Mouse (Mus musculus) intestine, embryonic 15.5 days (tissue): Measurements from ENCODE around the gene Cd247. TPM values are rescaled to one million over a fixed set of nuclear protein-coding genes. Genes with fewer than 3 reads are reported as not detected.

Source experiments
- ATAC-seq: fragments of 200-750 bp; cut with Nextera tagmentation; 2 replicates; pipeline ENCODE4 v1.8.0; 2017; ENCODE audit warnings: moderate TSS enrichment, moderate library complexity
- H3K27ac ChIP-seq: fragments of 300-500 bp; sonication (generic); 2 replicates; pipeline ENCODE4 v1.5.1; 2015; ENCODE audit warnings: mild to moderate bottlenecking, inconsistent platforms
- H3K27me3 ChIP-seq: fragments of 300-500 bp; sonication (generic); replicated peaks from 2 replicates; pipeline ENCODE4 v1.6.1; 2015; ENCODE audit warnings: inconsistent platforms
- H3K36me3 ChIP-seq: fragments of 300-500 bp; sonication (generic); 2 replicates; pipeline ENCODE4 v1.6.1; 2015; ENCODE audit warnings: inconsistent platforms
- H3K4me1 ChIP-seq: fragments of 300-500 bp; sonication (generic); replicated peaks from 2 replicates; pipeline ENCODE4 v1.6.1; 2015; ENCODE audit warnings: inconsistent platforms
- H3K4me2 ChIP-seq: fragments of 300-500 bp; sonication (generic); replicated peaks from 2 replicates; pipeline ENCODE4 v1.6.1; 2015; ENCODE audit warnings: mild to moderate bottlenecking, inconsistent platforms
- H3K4me3 ChIP-seq: fragments of 300-500 bp; sonication (generic); replicated peaks from 2 replicates; pipeline ENCODE4 v1.5.1; 2015; ENCODE audit warnings: inconsistent platforms
- H3K9ac ChIP-seq: fragments of 300-500 bp; sonication (generic); 2 replicates; pipeline ENCODE4 v1.6.1; 2015; ENCODE audit warnings: inconsistent platforms
- H3K9me3 ChIP-seq: fragments of 300-500 bp; sonication (generic); 2 replicates; pipeline ENCODE4 v1.6.1; 2016; ENCODE audit warnings: inconsistent platforms
- WGBS: fragments of 180-500 bp; shearing (Covaris S2); methylation state at CpG from one replicate; pipeline ENCODE4 v1.1.7; 2015; 5-methylcytosine and 5-hydroxymethylcytosine counted together
- polyA plus RNA-seq: library from polyadenylated mRNA; unstranded; fragments of >200 nt; fragmentation: Nextera tagmentation; extraction: Ambion mirVana; gene quantifications from 2 replicates; pipeline ENCODE4 v1.2.1, GENCODE M21; 2015

Gene Cd247
- polyA plus RNA-seq, 1 experiment from 2014 or later = 0.33 TPM

GRCm38 (mm10) chr1:165909471-165909870 lies 121.0 kb downstream of the Cd247 start:
- no peak overlapping the region for H3K4me3 ChIP-seq
- H3K9me3 ChIP-seq = no peaks in the 10 kb centered on the region
- H3K36me3 ChIP-seq = peaks cover 2% of the 10 kb centered on the region
- no peak overlapping the region for H3K4me2 ChIP-seq
- no peaks in the 10 kb centered on the region for H3K4me1 ChIP-seq
- no peak overlapping the region for H3K27ac ChIP-seq
- WGBS = 93% methylated on average over 3 of the region's 3 CpGs
- no peaks in the 10 kb centered on the region for H3K27me3 ChIP-seq
- no peak for ATAC-seq
- H3K9ac ChIP-seq = no peak overlapping the region

GRCm38 (mm10) chr1:165913720-165914415 lies 125.4 kb downstream of the Cd247 start:
- no peaks in the 10 kb centered on the region for H3K4me1 ChIP-seq
- no peaks in the 10 kb centered on the region for H3K9me3 ChIP-seq
- no peak overlapping the region for H3K4me2 ChIP-seq
- H3K27me3 ChIP-seq = no peaks in the 10 kb centered on the region
- peaks cover 2% of the 10 kb centered on the region for H3K36me3 ChIP-seq
- H3K4me3 ChIP-seq = no peak overlapping the region
- WGBS = 84% methylated on average over 2 of the region's 2 CpGs
- no peak for ATAC-seq
- H3K9ac ChIP-seq = no peak overlapping the region
- H3K27ac ChIP-seq = no peak overlapping the region

- H3K36me3 ChIP-seq = peaks cover 2% of the 10 kb centered on the region; the same call in 1 of the 2 replicates
- no peaks in the 10 kb centered on the region for H3K27me3 ChIP-seq
- no peak for ATAC-seq
- H3K27ac ChIP-seq = no peak overlapping the region
- H3K4me1 ChIP-seq = no peaks in the 10 kb centered on the region
- H3K4me3 ChIP-seq = no peak overlapping the region
- WGBS = 85% methylated on average over 2 of the region's 2 CpGs
- no peaks in the 10 kb centered on the region for H3K9me3 ChIP-seq
- no peak overlapping the region for H3K9ac ChIP-seq
- H3K4me2 ChIP-seq = no peak overlapping the region
These were observed 125.9 kb downstream of the Cd247 start for GRCm38 (mm10) chr1:165914416-165914801.

GRCm38 (mm10) chr1:165921026-165921425 lies 132.5 kb downstream of the Cd247 start:
- H3K9ac ChIP-seq = no peak overlapping the region
- H3K4me2 ChIP-seq = no peak overlapping the region
- ATAC-seq = no peak
- no peak overlapping the region for H3K4me3 ChIP-seq
- H3K9me3 ChIP-seq = no peaks in the 10 kb centered on the region
- no peaks in the 10 kb centered on the region for H3K36me3 ChIP-seq
- no peaks in the 10 kb centered on the region for H3K4me1 ChIP-seq
- H3K27ac ChIP-seq = no peak overlapping the region
- 72% methylated on average over 3 of the region's 3 CpGs for WGBS
- no peaks in the 10 kb centered on the region for H3K27me3 ChIP-seq

GRCm38 (mm10) chr1:165922488-165922887 lies 134.0 kb downstream of the Cd247 start:
- no peak overlapping the region for H3K9ac ChIP-seq
- H3K27ac ChIP-seq = no peak overlapping the region
- ATAC-seq = no peak
- H3K4me1 ChIP-seq = no peaks in the 10 kb centered on the region
- no peak overlapping the region for H3K4me3 ChIP-seq
- H3K27me3 ChIP-seq = no peaks in the 10 kb centered on the region
- no peaks in the 10 kb centered on the region for H3K36me3 ChIP-seq
- 71% methylated on average over 1 of the region's 1 CpGs for WGBS
- no peak overlapping the region for H3K4me2 ChIP-seq
- no peaks in the 10 kb centered on the region for H3K9me3 ChIP-seq

GRCm38 (mm10) chr1:165925207-165925606 lies 136.7 kb downstream of the Cd247 start:
- H3K4me1 ChIP-seq = no peaks in the 10 kb centered on the region
- no peaks in the 10 kb centered on the region for H3K27me3 ChIP-seq
- no peak overlapping the region for H3K4me3 ChIP-seq
- no peak overlapping the region for H3K27ac ChIP-seq
- H3K36me3 ChIP-seq = no peaks in the 10 kb centered on the region
- no peak for ATAC-seq
- no peak overlapping the region for H3K9ac ChIP-seq
- 92% methylated on average over 2 of the region's 2 CpGs for WGBS
- no peaks in the 10 kb centered on the region for H3K9me3 ChIP-seq
- no peak overlapping the region for H3K4me2 ChIP-seq

Other genes with a start within 250 kb of the Cd247 start
- 129 and 130 TPM in 2 replicates for gene Mpzl1, start 154.1 kb upstream of the Cd247 start, polyA plus RNA-seq
- 32.7 and 33.8 TPM in 2 replicates for gene Rcsd1, start 78.9 kb upstream of the Cd247 start, polyA plus RNA-seq
- gene Creg1, start 24.9 kb upstream of the Cd247 start, polyA plus RNA-seq = 101 and 124 TPM in 2 replicates
- 10.0 and 10.1 TPM in 2 replicates for gene Pou2f1, start 214.0 kb downstream of the Cd247 start, polyA plus RNA-seq